ENCODE assay signal across 27 mouse cellular contexts in genomic region chr4:148619805-148620204, GRCm38 (mm10). TPM values are rescaled to one million over a fixed set of nuclear protein-coding genes. Genes with fewer than 3 reads are reported as not detected.
A peak's percentile ranks its signal among the peaks of the same experiment; 100 is the strongest.
DNase-seq lines count a peak whose midpoint lies in the region; ATAC-seq and TF ChIP-seq lines count a peak whose summit lies in the region.
"Had no signal": no experiment of that assay in that cellular context is flagged by ENCODE, and none has a peak within 500 bp of the region (broad histone marks: within the 10 kb centered on the region; RNA-seq: fewer than 3 reads in every experiment).

No protein-coding gene starts in this region.

- TF ChIP-seq CTCF in kidney, adult 2 months (conservative IDR thresholded peaks at IDR 0.05; ENCODE audit: insufficient read depth, insufficient read length, low read depth, low read length), result no peak
- no peak for TF ChIP-seq CTCF in liver, postnatal 0 days (IDR thresholded peaks at IDR 0.05; ENCODE audit: low read depth)
- TF ChIP-seq CTCF in lung, adult 2 months (IDR thresholded peaks at IDR 0.05; ENCODE audit: insufficient read depth, low read length), result no peak

- ATAC-seq in liver, postnatal 0 days, result no peak
- peak; percentile 68 for ATAC-seq in lung, embryonic 16.5 days (ENCODE audit: low read depth)
- ATAC-seq: activated CD4-positive, CD25-positive, alpha-beta regulatory T cell, adult 4 months; CD4-positive, CD25-positive, alpha-beta regulatory T cell, adult 4 months; forebrain, embryonic 13.5 days; Patski had no signal

- 64% methylated on average over 1 of the region's 1 CpGs for WGBS in kidney, adult 2 months
- 57% methylated on average over 1 of the region's 1 CpGs for WGBS in liver, postnatal 0 days (ENCODE audit: insufficient replicate concordance)
- 32% methylated on average over 1 of the region's 1 CpGs for WGBS in lung, embryonic 16.5 days
- WGBS in lung, adult 2 months, result 50% methylated on average over 1 of the region's 1 CpGs

- H3K4me1 ChIP-seq in kidney, adult 2 months (ENCODE audit: control insufficient read depth, insufficient read depth, low read length), result peaks cover 18% of the 10 kb centered on the region; the same call in 1 of the 2 replicates
- H3K4me1 ChIP-seq in liver, postnatal 0 days (ENCODE audit: insufficient read depth), result peaks cover 18% of the 10 kb centered on the region
- H3K4me1 ChIP-seq in lung, embryonic 16.5 days (replicated peaks; ENCODE audit: control insufficient read depth, insufficient read depth, low read length), result peaks cover 18% of the 10 kb centered on the region
- peaks cover 9% of the 10 kb centered on the region; the same call in 1 of the 2 replicates for H3K4me1 ChIP-seq in lung, adult 2 months (ENCODE audit: control insufficient read depth, insufficient read depth, low read length)

- no peak for TF ChIP-seq POLR2A in kidney, adult 2 months (IDR thresholded peaks at IDR 0.05; ENCODE audit: low read depth, low read length)
- no peak for TF ChIP-seq POLR2A in lung, adult 2 months (IDR thresholded peaks at IDR 0.05; ENCODE audit: borderline replicate concordance, extremely low read depth, low read depth, low read length)

- no peak overlapping the region for H3K4me3 ChIP-seq in kidney, adult 2 months (ENCODE audit: insufficient read depth, low read depth, low read length)
- H3K4me3 ChIP-seq in liver, postnatal 0 days (ENCODE audit: low read depth, low read length), result no peak overlapping the region
- no peak overlapping the region for H3K4me3 ChIP-seq in lung, embryonic 16.5 days (ENCODE audit: low read length)
- no peak overlapping the region for H3K4me3 ChIP-seq in lung, adult 2 months (replicated peaks; ENCODE audit: extremely low read depth, low read depth, low read length)
- H3K4me3 ChIP-seq: embryonic facial prominence, embryonic 10.5 days; embryonic facial prominence, embryonic 12.5 days; forebrain, embryonic 13.5 days had no signal

- H3K27ac ChIP-seq in kidney, adult 2 months (ENCODE audit: insufficient read depth, low read depth, low read length), result peak overlapping the region; percentile 87
- H3K27ac ChIP-seq in liver, postnatal 0 days (ENCODE audit: low read depth), result no peak overlapping the region
- no peak overlapping the region for H3K27ac ChIP-seq in lung, embryonic 16.5 days (ENCODE audit: low read length)
- H3K27ac ChIP-seq: embryonic facial prominence, embryonic 10.5 days; embryonic facial prominence, embryonic 12.5 days; forebrain, embryonic 13.5 days had no signal

- TF ChIP-seq EP300 in liver, postnatal 0 days (IDR thresholded peaks at IDR 0.05; ENCODE audit: low read depth), result no peak

- H3K27me3 ChIP-seq in kidney, adult 2 months (replicated peaks; ENCODE audit: control insufficient read depth, insufficient read depth, low read length), result no peaks in the 10 kb centered on the region
- no peaks in the 10 kb centered on the region for H3K27me3 ChIP-seq in liver, postnatal 0 days (ENCODE audit: insufficient read depth, low read length)
- no peaks in the 10 kb centered on the region for H3K27me3 ChIP-seq in lung, embryonic 16.5 days (ENCODE audit: control insufficient read depth, insufficient read depth, low read depth, low read length)
- H3K27me3 ChIP-seq: CH12.LX; embryonic facial prominence, embryonic 12.5 days; forebrain, embryonic 13.5 days; Patski had no signal

- DNase-seq in kidney, adult 2 months, result no peak
- no peak for DNase-seq in kidney, postnatal 14 days
- DNase-seq in liver, postnatal 0 days, result no peak
- no peak for DNase-seq in liver
- no peak for DNase-seq in lung, adult 2 months
- DNase-seq in lung, postnatal 25 days (ENCODE audit: low spot score), result peak; percentile 56
- no peak for DNase-seq in lung, postnatal 14 days
- DNase-seq: adrenal gland, adult 8-10 months; adrenal gland, postnatal 14 days; adrenal gland, postnatal 36 days; B cell, adult 2 months; cerebellum, adult 11-12 months; cerebellum, adult 2 months; cerebellum, adult 9-10 months; cerebellum, postnatal 10 days; cerebellum, postnatal 25 days had no signal

- no peak overlapping the region for H3K4me2 ChIP-seq in liver, postnatal 0 days (ENCODE audit: low read depth, low read length)
- H3K4me2 ChIP-seq in lung, embryonic 16.5 days (ENCODE audit: low read depth, low read length), result no peak overlapping the region
- H3K4me2 ChIP-seq: embryonic facial prominence, embryonic 12.5 days; forebrain, embryonic 13.5 days had no signal

- no peaks in the 10 kb centered on the region for H3K9me3 ChIP-seq in liver, postnatal 0 days (ENCODE audit: low read length)
- H3K9me3 ChIP-seq in lung, embryonic 16.5 days (ENCODE audit: control insufficient read depth, low read length), result no peaks in the 10 kb centered on the region
- H3K9me3 ChIP-seq: embryonic facial prominence, embryonic 10.5 days; embryonic facial prominence, embryonic 12.5 days; forebrain, embryonic 13.5 days; G1E had no signal

- peaks cover 34% of the 10 kb centered on the region for H3K36me3 ChIP-seq in kidney, adult 2 months (ENCODE audit: control insufficient read depth, insufficient read depth, low read length)
- peaks cover 84% of the 10 kb centered on the region for H3K36me3 ChIP-seq in liver, postnatal 0 days (replicated peaks; ENCODE audit: insufficient read depth, low read length)
- peaks cover 67% of the 10 kb centered on the region for H3K36me3 ChIP-seq in lung, embryonic 16.5 days (ENCODE audit: control insufficient read depth, insufficient read depth, low read length)

- 0 out of 2 replicates have a peak overlapping the region, but pooled peaks have one; percentile 26 for H3K9ac ChIP-seq in liver, postnatal 0 days (replicated peaks)
- H3K9ac ChIP-seq in lung, embryonic 16.5 days (ENCODE audit: low read length), result no peak overlapping the region
- H3K9ac ChIP-seq: embryonic facial prominence, embryonic 12.5 days; forebrain, embryonic 13.5 days had no signal

RNA-seq across cellular contexts. Expression of gene Tardbp, which starts 7.0 kb away (rescaled TPM):
- 67.3 and 93.3 TPM in 2 replicates for polyA plus RNA-seq in kidney, adult 2 months (2012; rRNA removed)
- polyA plus RNA-seq in liver, postnatal 0 days (2015; fragmentation: Nextera tagmentation; extraction: Ambion mirVana), result 73.4 and 76.7 TPM in 2 replicates
- polyA plus RNA-seq in lung, embryonic 16.5 days (2015; fragmentation: Nextera tagmentation; extraction: Ambion mirVana), result 320 and 367 TPM in 2 replicates
- polyA plus RNA-seq in lung, adult 2 months (2012; rRNA removed), result 56.4 and 112 TPM in 2 replicates

RNA-seq across cellular contexts. Expression of gene Masp2, which starts 17.5 kb away (rescaled TPM):
- 1.7 and 2.7 TPM in 2 replicates for polyA plus RNA-seq in kidney, adult 2 months (2012; rRNA removed)
- 109 and 112 TPM in 2 replicates for polyA plus RNA-seq in liver, postnatal 0 days (2015; fragmentation: Nextera tagmentation; extraction: Ambion mirVana)
- 0.44 and 0.93 TPM in 2 replicates for polyA plus RNA-seq in lung, embryonic 16.5 days (2015; fragmentation: Nextera tagmentation; extraction: Ambion mirVana)
- 0.28 and 1.9 TPM in 2 replicates for polyA plus RNA-seq in lung, adult 2 months (2012; rRNA removed)
- polyA plus RNA-seq: activated CD4-positive, CD25-positive, alpha-beta regulatory T cell, adult 4 months; embryonic facial prominence, embryonic 10.5 days had no signal

RNA-seq across cellular contexts. Expression of gene Gm572, which starts 23.3 kb away (rescaled TPM):
- polyA plus RNA-seq in kidney, adult 2 months (2012; rRNA removed), result 0.17 TPM in 1 of 2 replicates, not detected in the other
- not detected in 2 replicates for polyA plus RNA-seq in liver, postnatal 0 days (2015; fragmentation: Nextera tagmentation; extraction: Ambion mirVana)
- not detected in 2 replicates for polyA plus RNA-seq in lung, embryonic 16.5 days (2015; fragmentation: Nextera tagmentation; extraction: Ambion mirVana)
- polyA plus RNA-seq in lung, adult 2 months (2012; rRNA removed), result 0.13 TPM in 1 of 2 replicates, not detected in the other
- polyA plus RNA-seq: activated CD4-positive, CD25-positive, alpha-beta regulatory T cell, adult 4 months; CD4-positive, CD25-positive, alpha-beta regulatory T cell, adult 4 months; cortical plate, adult 2 months; embryonic facial prominence, embryonic 10.5 days; embryonic facial prominence, embryonic 12.5 days; forebrain, embryonic 11.5 days; forebrain, embryonic 13.5 days; G1E; Patski had no signal

RNA-seq across cellular contexts. Expression of gene Srm, which starts 28.5 kb away (rescaled TPM):
- 33.1 and 33.9 TPM in 2 replicates for polyA plus RNA-seq in kidney, adult 2 months (2012; rRNA removed)
- polyA plus RNA-seq in liver, postnatal 0 days (2015; fragmentation: Nextera tagmentation; extraction: Ambion mirVana), result 71.2 and 75.2 TPM in 2 replicates
- 114 and 126 TPM in 2 replicates for polyA plus RNA-seq in lung, embryonic 16.5 days (2015; fragmentation: Nextera tagmentation; extraction: Ambion mirVana)
- 35.5 and 37.1 TPM in 2 replicates for polyA plus RNA-seq in lung, adult 2 months (2012; rRNA removed)

Comparison
In these comparisons a context has a peak if more than half of its experiments do, and no peak if none do; other contexts are left out.
1. RNA of gene Masp2, which starts 17.5 kb away (polyA plus RNA-seq): 109 to 112 TPM in liver, postnatal 0 days; 1.7 to 2.7 TPM in kidney, adult 2 months, 0.44 to 0.93 TPM in lung, embryonic 16.5 days and 0.28 to 1.9 TPM in lung, adult 2 months; every median in the first group is over 10 times any median in the second.